Mouse (Mus musculus): ENCODE data around the gene Pde1a.

Gene Pde1a

GRCm38 (mm10) chr2:80038642-80039445, 90.4 kb downstream of the Pde1a start:
- no peak for DNase-seq

- DNase-seq, result no peak
Measured at GRCm38 (mm10) chr2:80037971-80038370, 91.3 kb downstream of the Pde1a start.

GRCm38 (mm10) chr2:80029051-80029450, 100.2 kb downstream of the Pde1a start:
- DNase-seq, result no peak

- DNase-seq, result no peak
Measured at GRCm38 (mm10) chr2:80026053-80026452, 103.2 kb downstream of the Pde1a start.

GRCm38 (mm10) chr2:80025597-80025996, 103.7 kb downstream of the Pde1a start:
- no peak for DNase-seq

GRCm38 (mm10) chr2:80025038-80025437, 104.2 kb downstream of the Pde1a start:
- DNase-seq, result no peak

- DNase-seq, result no peak
Measured at GRCm38 (mm10) chr2:80014161-80014560, 115.1 kb downstream of the Pde1a start.

- no peak for DNase-seq
Measured at GRCm38 (mm10) chr2:80013060-80013459, 116.2 kb downstream of the Pde1a start.

- no peak for DNase-seq
Measured at GRCm38 (mm10) chr2:79999168-79999567, 130.1 kb downstream of the Pde1a start.

GRCm38 (mm10) chr2:79998460-79998859, 130.8 kb downstream of the Pde1a start:
- no peak for DNase-seq

GRCm38 (mm10) chr2:79991642-79992041, 137.6 kb downstream of the Pde1a start:
- no peak for DNase-seq

- DNase-seq, result no peak
Measured at GRCm38 (mm10) chr2:79983778-79984177, 145.5 kb downstream of the Pde1a start.

GRCm38 (mm10) chr2:79983222-79983632, 146.0 kb downstream of the Pde1a start:
- DNase-seq, result no peak

- no peak for DNase-seq
Measured at GRCm38 (mm10) chr2:79981781-79982180, 147.5 kb downstream of the Pde1a start.

- DNase-seq, result no peak
Measured at GRCm38 (mm10) chr2:79978992-79979391, 150.3 kb downstream of the Pde1a start.

GRCm38 (mm10) chr2:79977259-79977658, 152.0 kb downstream of the Pde1a start:
- DNase-seq, result no peak

GRCm38 (mm10) chr2:79975947-79976346, 153.3 kb downstream of the Pde1a start:
- no peak for DNase-seq

- no peak for DNase-seq
Measured at GRCm38 (mm10) chr2:79972271-79972670, 157.0 kb downstream of the Pde1a start.

GRCm38 (mm10) chr2:79969594-79969993, 159.7 kb downstream of the Pde1a start:
- no peak for DNase-seq

GRCm38 (mm10) chr2:79966681-79967506, 162.4 kb downstream of the Pde1a start:
- no peak for DNase-seq

GRCm38 (mm10) chr2:79966086-79966485, 163.2 kb downstream of the Pde1a start:
- DNase-seq, result no peak

- no peak for DNase-seq
Measured at GRCm38 (mm10) chr2:79964964-79965363, 164.3 kb downstream of the Pde1a start.

GRCm38 (mm10) chr2:79961421-79961820, 167.8 kb downstream of the Pde1a start:
- no peak for DNase-seq

Data from spleen, adult 18-20 months (tissue).